Mouse (Mus musculus): Measurements from ENCODE around the gene Gsg1l. TPM values are rescaled to one million over a fixed set of nuclear protein-coding genes. Genes with fewer than 3 reads are reported as not detected.

The Gsg1l gene
- polyA plus RNA-seq, 1 experiment from 2014 or later: 1.0 TPM

DNA sequence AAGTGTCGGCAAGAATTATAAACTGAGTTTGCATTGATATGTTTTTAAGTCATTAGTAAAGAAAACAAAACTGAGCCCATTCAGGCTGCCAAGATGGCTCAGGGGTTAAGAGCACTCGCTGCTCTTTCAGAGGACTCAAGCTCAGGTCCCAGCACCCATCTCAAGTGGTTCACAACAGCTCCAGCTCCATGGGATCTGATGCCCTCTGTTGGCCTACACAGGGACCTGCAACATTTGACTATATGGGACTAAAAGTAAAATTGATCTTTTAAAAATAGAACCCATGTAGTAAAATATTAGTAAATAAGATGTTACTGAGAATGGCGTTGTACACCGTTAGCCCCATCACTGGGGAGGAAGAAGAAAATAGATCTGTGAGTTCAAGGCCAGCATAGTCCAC lies 11.9 kb downstream of the Gsg1l start:
- DNase-seq (ENCODE audit: low spot score) (no peak), ATAC-seq (replicated peaks; ENCODE audit: low FRiP score, low TSS enrichment, low read depth) (no peak)
- H3K4me2 ChIP-seq (ENCODE audit: low read length): no peak overlapping the region
- no peaks in the 10 kb centered on the region for H3K4me1 ChIP-seq (replicated peaks; ENCODE audit: control insufficient read depth, insufficient read depth, low read length)
- H3K9me3 ChIP-seq (ENCODE audit: control insufficient read depth, low read length): no peaks in the 10 kb centered on the region
- no peak overlapping the region for H3K27ac ChIP-seq (ENCODE audit: low read depth)
- H3K27me3 ChIP-seq (replicated peaks; ENCODE audit: control insufficient read depth, insufficient read depth, low read length): no peaks in the 10 kb centered on the region
- H3K4me3 ChIP-seq (ENCODE audit: low read depth, low read length): no peak overlapping the region
- WGBS: 85% methylated on average over 4 of the region's 4 CpGs
- no peaks in the 10 kb centered on the region for H3K36me3 ChIP-seq (ENCODE audit: control insufficient read depth, insufficient read depth, low read length)
- no peak overlapping the region for H3K9ac ChIP-seq (ENCODE audit: low read length)

GRCm38 (mm10) chr7:126066777-126067176 lies 15.4 kb downstream of the Gsg1l start:
- 62% methylated on average over 14 of the region's 14 CpGs for WGBS
- no peak overlapping the region for H3K4me3 ChIP-seq (ENCODE audit: low read depth, low read length)
- DNase-seq (ENCODE audit: low spot score) (no peak), ATAC-seq (replicated peaks; ENCODE audit: low FRiP score, low TSS enrichment, low read depth) (no peak)
- peaks cover 4% of the 10 kb centered on the region for H3K9me3 ChIP-seq (ENCODE audit: control insufficient read depth, low read length)
- H3K4me2 ChIP-seq (ENCODE audit: low read length): no peak overlapping the region
- H3K9ac ChIP-seq (ENCODE audit: low read length): no peak overlapping the region
- H3K36me3 ChIP-seq (ENCODE audit: control insufficient read depth, insufficient read depth, low read length): no peaks in the 10 kb centered on the region
- H3K27me3 ChIP-seq (replicated peaks; ENCODE audit: control insufficient read depth, insufficient read depth, low read length): no peaks in the 10 kb centered on the region
- H3K27ac ChIP-seq (ENCODE audit: low read depth): no peak overlapping the region
- no peaks in the 10 kb centered on the region for H3K4me1 ChIP-seq (replicated peaks; ENCODE audit: control insufficient read depth, insufficient read depth, low read length)

GRCm38 (mm10) chr7:126065243-126065876 lies 16.9 kb downstream of the Gsg1l start:
- Histone ChIP-seq H3K27me3 (replicated peaks; ENCODE audit: control insufficient read depth, insufficient read depth, low read length) (no peaks in the 10 kb centered on the region), H3K27ac (ENCODE audit: low read depth) (no peak overlapping the region), H3K4me1 (replicated peaks; ENCODE audit: control insufficient read depth, insufficient read depth, low read length) (no peaks in the 10 kb centered on the region), H3K4me2 (ENCODE audit: low read length) (no peak overlapping the region), H3K4me3 (ENCODE audit: low read depth, low read length) (no peak overlapping the region), H3K9ac (ENCODE audit: low read length) (no peak overlapping the region), H3K9me3 (ENCODE audit: control insufficient read depth, low read length) (peaks cover 4% of the 10 kb centered on the region), H3K36me3 (ENCODE audit: control insufficient read depth, insufficient read depth, low read length) (no peaks in the 10 kb centered on the region)
- 72% methylated on average over 5 of the region's 5 CpGs for WGBS
- DNase-seq (ENCODE audit: low spot score) (no peak), ATAC-seq (replicated peaks; ENCODE audit: low FRiP score, low TSS enrichment, low read depth) (no peak)

DNA sequence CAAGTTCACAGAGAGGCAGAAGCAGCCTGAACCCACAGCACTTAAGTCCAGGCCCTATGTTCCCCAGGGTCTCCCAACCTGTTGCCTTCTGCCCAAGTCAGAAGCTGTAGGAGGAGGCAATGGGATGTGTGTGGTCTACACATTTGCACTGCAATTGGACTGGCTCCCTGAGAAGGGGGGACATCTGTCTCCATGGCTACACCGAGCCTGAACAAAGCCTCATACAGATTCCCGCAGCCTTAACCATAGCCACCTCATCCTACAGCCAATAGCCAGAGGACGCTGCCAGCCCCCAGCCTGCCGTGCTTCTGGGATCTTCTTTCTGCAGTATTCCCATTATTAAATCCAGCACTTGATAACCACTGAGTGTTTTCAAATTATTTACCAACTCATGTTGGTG lies 20.0 kb downstream of the Gsg1l start:
- Histone ChIP-seq H3K4me2 (ENCODE audit: low read length) (no peak overlapping the region), H3K9ac (ENCODE audit: low read length) (no peak overlapping the region), H3K9me3 (ENCODE audit: control insufficient read depth, low read length) (peaks cover 4% of the 10 kb centered on the region), H3K27ac (ENCODE audit: low read depth) (no peak overlapping the region), H3K27me3 (replicated peaks; ENCODE audit: control insufficient read depth, insufficient read depth, low read length) (no peaks in the 10 kb centered on the region), H3K4me3 (ENCODE audit: low read depth, low read length) (no peak overlapping the region), H3K4me1 (replicated peaks; ENCODE audit: control insufficient read depth, insufficient read depth, low read length) (peaks cover 8% of the 10 kb centered on the region; the same call in 1 of the 2 replicates), H3K36me3 (ENCODE audit: control insufficient read depth, insufficient read depth, low read length) (no peaks in the 10 kb centered on the region)
- WGBS: 67% methylated on average over 4 of the region's 4 CpGs
- DNase-seq (ENCODE audit: low spot score): no peak
- ATAC-seq (replicated peaks; ENCODE audit: low FRiP score, low TSS enrichment, low read depth): no peak

GRCm38 (mm10) chr7:126058918-126059317 lies 23.3 kb downstream of the Gsg1l start:
- H3K27me3 ChIP-seq (replicated peaks; ENCODE audit: control insufficient read depth, insufficient read depth, low read length): no peaks in the 10 kb centered on the region
- H3K4me3 ChIP-seq (ENCODE audit: low read depth, low read length): no peak overlapping the region
- H3K9ac ChIP-seq (ENCODE audit: low read length): no peak overlapping the region
- DNase-seq (ENCODE audit: low spot score) (no peak), ATAC-seq (replicated peaks; ENCODE audit: low FRiP score, low TSS enrichment, low read depth) (no peak)
- 38% methylated on average over 7 of the region's 7 CpGs for WGBS
- no peak overlapping the region for H3K4me2 ChIP-seq (ENCODE audit: low read length)
- H3K36me3 ChIP-seq (ENCODE audit: control insufficient read depth, insufficient read depth, low read length): no peaks in the 10 kb centered on the region
- H3K27ac ChIP-seq (ENCODE audit: low read depth): no peak overlapping the region
- H3K9me3 ChIP-seq (ENCODE audit: control insufficient read depth, low read length): no peaks in the 10 kb centered on the region
- peaks cover 8% of the 10 kb centered on the region; the same call in 1 of the 2 replicates for H3K4me1 ChIP-seq (replicated peaks; ENCODE audit: control insufficient read depth, insufficient read depth, low read length)

DNA sequence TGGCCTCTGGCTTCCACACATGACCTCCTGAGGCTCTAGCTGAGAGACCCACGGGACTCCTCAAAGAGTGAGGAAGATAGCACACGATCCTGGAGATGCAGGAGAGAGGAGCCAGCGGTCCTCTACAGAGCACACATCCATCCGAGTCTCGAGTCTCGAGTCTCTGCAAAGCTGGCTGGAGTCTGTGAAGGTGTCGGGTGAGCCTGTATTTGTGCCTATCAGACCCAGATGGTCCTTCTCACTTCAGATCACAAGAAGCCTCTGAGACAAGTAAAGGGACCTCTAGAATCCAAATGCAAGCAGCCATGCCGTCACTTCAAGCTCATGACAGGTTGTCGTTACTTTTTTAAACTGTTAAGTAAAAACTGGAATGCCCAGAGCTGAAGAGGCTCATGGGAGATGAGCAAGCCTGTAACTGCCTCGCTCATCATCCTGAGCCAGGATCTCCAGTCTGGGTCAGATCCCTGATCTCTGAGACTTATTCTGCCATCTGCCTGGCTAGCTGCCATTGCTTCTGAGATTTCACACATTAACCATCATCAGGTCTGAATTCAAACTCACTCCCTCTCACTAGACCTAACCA lies 24.8 kb downstream of the Gsg1l start:
- H3K4me2 ChIP-seq (ENCODE audit: low read length): no peak overlapping the region
- no peak for DNase-seq (ENCODE audit: low spot score)

DNA sequence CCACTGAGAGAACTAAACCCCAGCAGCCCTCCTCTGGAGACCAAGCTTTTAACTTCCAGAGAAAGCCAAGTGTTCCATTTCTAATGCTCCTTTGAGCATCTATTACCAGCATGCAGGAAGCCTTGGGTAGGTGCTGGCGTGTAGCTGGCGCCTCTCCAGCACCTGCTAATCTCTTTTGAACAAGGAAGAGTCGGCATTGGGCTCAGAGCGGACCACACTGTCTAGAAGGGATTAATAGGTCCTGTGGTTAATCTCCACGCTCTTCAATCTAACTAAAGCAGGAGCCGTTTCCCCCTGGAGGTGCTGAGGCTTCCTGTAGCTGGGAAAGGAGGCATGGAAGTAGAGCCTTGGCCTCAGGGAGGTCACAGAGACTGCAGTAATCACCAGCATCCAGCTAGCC lies 27.6 kb downstream of the Gsg1l start:
- H3K27ac ChIP-seq (ENCODE audit: low read depth): no peak overlapping the region
- H3K4me1 ChIP-seq (replicated peaks; ENCODE audit: control insufficient read depth, insufficient read depth, low read length): peaks cover 8% of the 10 kb centered on the region; the same call in 1 of the 2 replicates
- no peak overlapping the region for H3K4me2 ChIP-seq (ENCODE audit: low read length)
- no peaks in the 10 kb centered on the region for H3K9me3 ChIP-seq (ENCODE audit: control insufficient read depth, low read length)
- H3K36me3 ChIP-seq (ENCODE audit: control insufficient read depth, insufficient read depth, low read length): no peaks in the 10 kb centered on the region
- H3K27me3 ChIP-seq (replicated peaks; ENCODE audit: control insufficient read depth, insufficient read depth, low read length): no peaks in the 10 kb centered on the region
- H3K4me3 ChIP-seq (ENCODE audit: low read depth, low read length): no peak overlapping the region
- DNase-seq (ENCODE audit: low spot score) (no peak), ATAC-seq (replicated peaks; ENCODE audit: low FRiP score, low TSS enrichment, low read depth) (no peak)
- WGBS: 59% methylated on average over 6 of the region's 6 CpGs
- no peak overlapping the region for H3K9ac ChIP-seq (ENCODE audit: low read length)

More for the DNA sequence above, 24.8 kb downstream of the Gsg1l start:
- H3K27me3 ChIP-seq (replicated peaks; ENCODE audit: control insufficient read depth, insufficient read depth, low read length): no peaks in the 10 kb centered on the region
- H3K36me3 ChIP-seq (ENCODE audit: control insufficient read depth, insufficient read depth, low read length): no peaks in the 10 kb centered on the region
- ATAC-seq (replicated peaks; ENCODE audit: low FRiP score, low TSS enrichment, low read depth): no peak
- H3K4me1 ChIP-seq (replicated peaks; ENCODE audit: control insufficient read depth, insufficient read depth, low read length): peaks cover 8% of the 10 kb centered on the region; the same call in 1 of the 2 replicates
- no peak overlapping the region for H3K9ac ChIP-seq (ENCODE audit: low read length)
- H3K4me3 ChIP-seq (ENCODE audit: low read depth, low read length): no peak overlapping the region
- WGBS: 49% methylated on average over 10 of the region's 10 CpGs
- no peak overlapping the region for H3K27ac ChIP-seq (ENCODE audit: low read depth)
- H3K9me3 ChIP-seq (ENCODE audit: control insufficient read depth, low read length): no peaks in the 10 kb centered on the region

- ATAC-seq (replicated peaks; ENCODE audit: low FRiP score, low TSS enrichment, low read depth): no peak
- 79% methylated on average over 7 of the region's 7 CpGs for WGBS
- Histone ChIP-seq H3K27ac (ENCODE audit: low read depth) (no peak overlapping the region), H3K36me3 (ENCODE audit: control insufficient read depth, insufficient read depth, low read length) (no peaks in the 10 kb centered on the region), H3K9ac (ENCODE audit: low read length) (no peak overlapping the region), H3K27me3 (replicated peaks; ENCODE audit: control insufficient read depth, insufficient read depth, low read length) (no peaks in the 10 kb centered on the region), H3K4me1 (replicated peaks; ENCODE audit: control insufficient read depth, insufficient read depth, low read length) (no peaks in the 10 kb centered on the region), H3K4me3 (ENCODE audit: low read depth, low read length) (no peak overlapping the region), H3K4me2 (ENCODE audit: low read length) (no peak overlapping the region), H3K9me3 (ENCODE audit: control insufficient read depth, low read length) (no peaks in the 10 kb centered on the region)
- DNase-seq (ENCODE audit: low spot score): no peak
Observed at GRCm38 (mm10) chr7:126053618-126054017, 28.6 kb downstream of the Gsg1l start.

DNA sequence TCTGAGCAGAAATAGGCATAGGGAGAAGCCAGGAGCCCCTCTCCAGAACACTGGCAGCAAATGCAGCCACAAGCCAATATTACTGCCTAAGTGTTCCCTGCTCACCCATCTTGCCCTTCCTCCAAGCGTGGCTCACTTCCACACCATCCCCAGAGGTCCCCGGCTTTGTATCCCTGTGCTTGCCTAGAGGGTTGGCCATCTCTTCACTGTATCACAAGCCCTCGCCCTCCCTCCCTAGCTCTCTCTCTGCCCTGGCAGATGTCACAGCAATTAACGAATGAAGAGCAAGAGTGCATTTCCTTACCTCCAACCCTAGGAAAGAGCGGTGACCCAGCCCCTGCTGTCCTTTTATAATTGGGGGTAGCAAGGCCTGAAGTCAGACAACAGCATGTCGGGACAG lies 30.3 kb downstream of the Gsg1l start:
- Histone ChIP-seq H3K4me3 (ENCODE audit: low read depth, low read length) (no peak overlapping the region), H3K9me3 (ENCODE audit: control insufficient read depth, low read length) (no peaks in the 10 kb centered on the region), H3K27ac (ENCODE audit: low read depth) (no peak overlapping the region), H3K9ac (ENCODE audit: low read length) (no peak overlapping the region), H3K4me1 (replicated peaks; ENCODE audit: control insufficient read depth, insufficient read depth, low read length) (no peaks in the 10 kb centered on the region), H3K4me2 (ENCODE audit: low read length) (no peak overlapping the region), H3K36me3 (ENCODE audit: control insufficient read depth, insufficient read depth, low read length) (no peaks in the 10 kb centered on the region), H3K27me3 (replicated peaks; ENCODE audit: control insufficient read depth, insufficient read depth, low read length) (no peaks in the 10 kb centered on the region)
- WGBS: 45% methylated on average over 6 of the region's 6 CpGs
- ATAC-seq (replicated peaks; ENCODE audit: low FRiP score, low TSS enrichment, low read depth) (no peak), DNase-seq (ENCODE audit: low spot score) (no peak)
